Mouse (Mus musculus): ENCODE results near the gene Scn1b. TPM values are rescaled to one million over a fixed set of nuclear protein-coding genes. Genes with fewer than 3 reads are reported as not detected.
A peak's percentile ranks its signal among the peaks of the same experiment; 100 is the strongest.

Scn1b gene
- polyA plus RNA-seq, 1 experiment = 627 TPM

- DNase-seq (ENCODE audit: extremely low spot score in 1 of 2, low spot score in 1 of 2) = no peak
These were observed 23.2 kb upstream of the Scn1b start for GRCm38 (mm10) chr7:31149751-31150565.

DNA sequence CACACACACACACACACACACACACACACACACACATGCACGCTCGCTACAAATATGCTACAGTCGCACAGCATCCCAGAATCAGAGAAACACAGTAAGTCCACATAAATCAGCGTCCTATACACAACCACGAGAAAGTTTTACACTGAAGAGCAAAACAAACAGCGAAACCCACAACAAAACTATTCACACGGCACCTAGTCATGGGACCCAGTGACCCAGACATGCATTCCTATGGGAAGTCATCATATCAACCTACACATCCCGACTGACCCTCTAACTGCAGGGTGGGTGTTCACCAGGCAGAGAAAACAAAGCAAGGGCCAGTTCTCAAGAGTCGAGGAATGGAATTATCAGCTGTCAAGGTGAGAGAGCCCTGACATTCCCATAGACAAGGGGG is 22.5 kb upstream of the Scn1b start:
- no peak for DNase-seq (ENCODE audit: extremely low spot score in 1 of 2, low spot score in 1 of 2)

- no peak for DNase-seq (ENCODE audit: extremely low spot score in 1 of 2, low spot score in 1 of 2)
These were observed 22.0 kb upstream of the Scn1b start for GRCm38 (mm10) chr7:31148756-31149155.

- no peak for DNase-seq (ENCODE audit: extremely low spot score in 1 of 2, low spot score in 1 of 2)
These were observed 21.3 kb upstream of the Scn1b start for GRCm38 (mm10) chr7:31148086-31148485.

DNA sequence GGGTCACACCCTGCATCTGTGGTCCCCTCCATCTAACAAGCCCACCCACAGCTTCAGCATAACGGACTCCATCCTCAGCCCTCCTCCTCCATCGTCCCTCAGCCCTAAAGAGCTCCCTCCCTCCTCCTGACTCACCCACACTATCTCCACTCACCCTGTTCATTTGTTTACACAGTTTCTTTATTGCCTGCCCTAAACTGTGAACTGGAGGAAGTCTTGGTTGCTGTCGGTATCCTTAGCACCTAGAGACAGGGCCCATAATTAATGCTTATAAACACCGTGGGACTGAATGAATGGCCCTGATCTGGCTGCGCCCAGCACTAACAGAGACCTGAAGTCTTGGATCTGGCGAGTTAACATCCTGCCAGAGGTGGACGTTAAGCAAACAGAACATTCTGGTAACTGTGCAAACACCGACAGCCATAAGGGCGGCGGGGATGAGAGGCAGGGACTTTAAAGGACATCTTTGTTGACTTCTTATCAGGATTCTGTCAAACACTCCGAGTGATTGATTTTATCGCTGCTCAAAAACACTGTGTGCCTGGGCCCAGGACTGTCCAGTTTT is 18.9 kb upstream of the Scn1b start:
- DNase-seq (ENCODE audit: extremely low spot score in 1 of 2, low spot score in 1 of 2) = no peak

GRCm38 (mm10) chr7:31144886-31145285 is 18.1 kb upstream of the Scn1b start:
- DNase-seq (ENCODE audit: extremely low spot score in 1 of 2, low spot score in 1 of 2) = no peak

- no peak for DNase-seq (ENCODE audit: extremely low spot score in 1 of 2, low spot score in 1 of 2)
These were observed 14.1 kb upstream of the Scn1b start for GRCm38 (mm10) chr7:31140941-31141340.

DNA sequence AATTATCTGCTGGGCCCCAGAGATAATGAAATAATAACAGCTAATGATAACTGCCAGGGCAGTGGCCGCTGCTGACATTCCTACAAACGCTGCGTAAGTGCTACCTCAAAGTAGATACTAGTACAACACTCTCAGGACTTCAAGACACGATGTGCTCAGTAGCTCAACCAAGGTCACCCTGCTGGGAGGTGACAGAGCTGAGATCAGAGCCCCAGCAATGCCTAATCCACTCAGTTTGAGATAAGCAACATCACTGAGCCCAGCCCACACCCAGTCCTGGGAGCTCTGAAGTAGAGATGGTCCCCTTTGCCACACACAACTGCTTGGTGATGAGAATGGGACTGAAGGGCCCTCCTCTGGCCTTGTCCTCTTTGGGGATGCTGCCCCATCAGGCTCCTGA is 13.5 kb upstream of the Scn1b start:
- DNase-seq (ENCODE audit: extremely low spot score in 1 of 2, low spot score in 1 of 2) = no peak

DNA sequence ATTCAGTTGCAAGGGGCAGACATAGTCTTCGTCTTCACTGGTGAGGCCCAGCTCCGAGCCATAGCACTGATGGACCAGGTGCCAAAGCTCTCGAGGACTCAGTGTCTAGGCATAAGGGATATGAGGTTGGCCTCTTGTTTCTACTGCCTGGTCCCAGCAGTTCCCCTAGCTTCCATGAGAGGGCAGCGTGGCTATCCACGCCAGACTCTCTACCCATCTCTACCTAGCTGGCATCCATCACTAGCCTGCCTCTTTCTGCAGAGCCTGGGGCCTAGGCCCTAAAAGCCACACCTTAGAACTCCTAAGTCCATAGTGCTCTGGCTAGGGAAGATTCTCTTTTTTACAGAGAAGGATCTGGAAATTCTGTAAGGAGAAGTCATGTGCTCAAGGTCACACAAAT is 13.0 kb upstream of the Scn1b start:
- DNase-seq (ENCODE audit: extremely low spot score in 1 of 2, low spot score in 1 of 2) = peak in 1 of 2 experiments; percentile 76

GRCm38 (mm10) chr7:31135717-31136116 is 8.9 kb upstream of the Scn1b start:
- no peak for DNase-seq (ENCODE audit: extremely low spot score in 1 of 2, low spot score in 1 of 2)

- DNase-seq (ENCODE audit: extremely low spot score in 1 of 2, low spot score in 1 of 2) = no peak
These were observed 5.1 kb upstream of the Scn1b start for GRCm38 (mm10) chr7:31131866-31132265.

DNA sequence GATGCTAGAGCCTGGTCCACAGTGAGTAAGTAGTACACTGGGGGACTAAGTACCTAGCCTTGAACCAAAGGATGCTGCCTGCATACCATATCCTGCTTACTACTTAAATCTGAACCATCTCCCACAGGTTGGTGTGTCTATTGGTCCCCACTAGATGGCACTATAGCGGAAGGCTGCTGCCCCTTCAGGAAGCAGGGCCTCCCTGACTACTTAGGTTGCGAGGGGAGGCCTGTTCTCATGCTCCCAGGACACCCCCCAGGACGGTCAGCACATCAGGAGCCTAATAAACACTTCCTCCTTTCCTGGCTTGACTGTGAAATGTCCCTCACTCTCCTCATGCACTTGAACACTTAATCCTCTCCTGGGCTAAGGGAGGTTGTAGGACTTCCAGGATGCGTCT is 4.0 kb upstream of the Scn1b start:
- DNase-seq (ENCODE audit: extremely low spot score in 1 of 2, low spot score in 1 of 2) = peak in 1 of 2 experiments; percentile 78

DNA sequence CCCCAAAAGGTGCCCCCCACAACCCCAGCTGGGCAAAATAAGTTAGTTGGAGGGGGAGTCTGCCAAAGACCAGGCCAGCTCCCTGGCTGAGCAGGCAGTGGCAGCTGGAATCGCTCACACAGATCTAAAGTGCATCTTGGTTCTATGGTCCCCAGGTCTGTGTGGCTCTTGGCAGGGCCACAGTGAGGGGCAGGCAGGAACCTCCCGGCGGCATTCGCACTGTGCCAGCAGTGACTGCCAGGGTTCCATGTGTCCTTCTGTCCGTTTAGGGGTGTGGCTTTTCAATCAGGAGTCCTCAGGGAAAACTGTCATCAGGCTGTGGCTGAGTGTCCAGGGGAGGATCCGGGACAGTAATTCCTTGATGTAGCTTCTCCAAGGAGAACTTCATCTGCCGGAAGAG is 3.4 kb upstream of the Scn1b start:
- DNase-seq (ENCODE audit: extremely low spot score in 1 of 2, low spot score in 1 of 2) = no peak

- DNase-seq (ENCODE audit: extremely low spot score in 1 of 2, low spot score in 1 of 2) = no peak
These were observed 1.4 kb upstream of the Scn1b start for GRCm38 (mm10) chr7:31128157-31128705.

GRCm38 (mm10) chr7:31126211-31126751 is 522 bp downstream of the Scn1b start:
- peak in 1 of 2 experiments; percentile 69 for DNase-seq (ENCODE audit: extremely low spot score in 1 of 2, low spot score in 1 of 2)

GRCm38 (mm10) chr7:31125116-31125515 is 1.7 kb downstream of the Scn1b start:
- DNase-seq (ENCODE audit: extremely low spot score in 1 of 2, low spot score in 1 of 2) = no peak

DNA sequence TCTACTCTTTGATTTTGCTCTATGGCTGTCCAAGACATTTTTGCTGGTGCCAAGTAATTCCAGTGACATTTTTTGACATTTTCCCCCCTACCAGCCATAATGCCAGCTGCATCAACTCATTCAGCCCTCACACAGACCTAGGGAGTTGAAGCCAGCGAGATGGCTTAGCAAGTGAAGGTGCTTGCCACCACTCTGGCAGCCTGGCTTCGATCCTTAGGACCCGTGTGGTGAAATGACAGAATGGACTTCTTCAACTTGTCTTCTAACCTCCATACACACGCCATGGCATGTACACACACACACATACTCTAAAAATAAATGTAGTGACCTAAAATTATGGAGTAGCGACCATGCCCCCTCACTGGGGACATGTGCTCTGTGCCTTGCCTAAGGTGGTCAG is 2.4 kb downstream of the Scn1b start:
- no peak for DNase-seq (ENCODE audit: extremely low spot score in 1 of 2, low spot score in 1 of 2)

GRCm38 (mm10) chr7:31123697-31124096 is 3.1 kb downstream of the Scn1b start:
- no peak for DNase-seq (ENCODE audit: extremely low spot score in 1 of 2, low spot score in 1 of 2)

- DNase-seq (ENCODE audit: extremely low spot score in 1 of 2, low spot score in 1 of 2) = no peak
These were observed 3.9 kb downstream of the Scn1b start for GRCm38 (mm10) chr7:31122641-31123631.

DNA sequence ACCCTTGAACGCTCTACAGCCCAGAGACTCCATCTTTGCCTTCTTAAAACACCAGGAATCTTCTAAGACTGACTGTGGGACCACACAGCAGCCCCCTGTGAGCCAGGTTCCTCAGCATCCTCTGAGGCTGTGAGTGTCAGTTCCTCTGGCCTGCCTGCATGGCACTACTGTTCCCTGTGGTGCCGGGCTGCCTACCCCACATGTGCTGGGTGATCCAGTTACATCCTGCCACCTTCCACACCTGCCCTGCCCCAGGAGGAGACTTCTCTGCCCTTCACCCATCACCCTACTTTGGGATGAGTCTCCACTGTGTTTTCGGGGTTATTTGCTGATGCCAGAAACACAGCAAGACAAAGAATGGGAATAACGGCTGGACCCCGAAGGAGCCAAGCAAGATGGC is 7.2 kb downstream of the Scn1b start:
- no peak for DNase-seq (ENCODE audit: extremely low spot score in 1 of 2, low spot score in 1 of 2)

DNA sequence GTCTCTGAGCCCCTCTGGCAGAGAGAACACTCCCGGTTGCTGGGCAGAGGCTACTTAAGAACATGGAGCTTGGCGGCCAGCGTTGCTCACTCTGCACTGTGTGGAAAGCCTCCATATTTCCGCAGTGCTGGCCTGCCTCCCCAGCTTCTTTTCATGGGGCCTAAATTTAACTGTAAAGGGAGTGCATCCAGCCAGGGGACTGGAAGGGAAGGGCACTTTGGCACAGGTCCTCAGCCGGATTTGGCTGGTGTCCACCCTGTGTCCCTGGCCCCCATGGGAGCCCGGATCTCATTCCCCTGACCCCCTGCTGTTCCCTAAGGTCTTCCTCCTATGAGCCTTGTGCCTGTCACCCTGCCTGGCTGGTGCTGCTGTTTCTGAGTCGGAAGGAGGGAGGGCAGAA is 8.3 kb downstream of the Scn1b start:
- no peak for DNase-seq (ENCODE audit: extremely low spot score in 1 of 2, low spot score in 1 of 2)
